Mouse (Mus musculus) kidney, adult 9 months (tissue): Measurements from ENCODE around the gene Cngb1.

Experiments
- DNase-seq: peaks from one replicate; pipeline ENCODE4 v3.0.0; 2022

Gene Cngb1

GRCm38 (mm10) chr8:95323201-95323600 is 16.8 kb upstream of the Cngb1 start:
- no peak for DNase-seq

- DNase-seq: peak; percentile 88
Observed at GRCm38 (mm10) chr8:95320224-95321139, 14.1 kb upstream of the Cngb1 start.

GRCm38 (mm10) chr8:95315350-95315749 is 9.0 kb upstream of the Cngb1 start:
- DNase-seq: peak; percentile 44

- DNase-seq: no peak
Observed at GRCm38 (mm10) chr8:95314707-95315106, 8.3 kb upstream of the Cngb1 start.

GRCm38 (mm10) chr8:95313857-95314256 is 7.5 kb upstream of the Cngb1 start:
- DNase-seq: no peak

- DNase-seq: no peak
Observed at GRCm38 (mm10) chr8:95312836-95313235, 6.5 kb upstream of the Cngb1 start.

- no peak for DNase-seq
Observed at GRCm38 (mm10) chr8:95310342-95310970, 4.1 kb upstream of the Cngb1 start, which contains the start of gene Tepp. Gene Tepp, plus strand, starts transcription at chr8:95310566.

- DNase-seq: no peak
Observed at GRCm38 (mm10) chr8:95305526-95305925, 859 bp downstream of the Cngb1 start.

- peak; percentile 40 for DNase-seq
Observed at GRCm38 (mm10) chr8:95302410-95302809, 4.0 kb downstream of the Cngb1 start.

GRCm38 (mm10) chr8:95293891-95294290 is 12.5 kb downstream of the Cngb1 start:
- peak; percentile 43 for DNase-seq

- peak; percentile 85 for DNase-seq
Observed at GRCm38 (mm10) chr8:95293172-95293571, 13.2 kb downstream of the Cngb1 start.

- DNase-seq: no peak
Observed at GRCm38 (mm10) chr8:95289066-95289650, 17.2 kb downstream of the Cngb1 start.

GRCm38 (mm10) chr8:95281493-95281892 is 24.9 kb downstream of the Cngb1 start:
- no peak for DNase-seq

GRCm38 (mm10) chr8:95272871-95273270 is 33.5 kb downstream of the Cngb1 start:
- no peak for DNase-seq

- no peak for DNase-seq
Observed at GRCm38 (mm10) chr8:95271841-95272240, 34.5 kb downstream of the Cngb1 start.

- DNase-seq: no peak
Observed at GRCm38 (mm10) chr8:95270501-95270900, 35.9 kb downstream of the Cngb1 start.

GRCm38 (mm10) chr8:95262181-95262580 is 44.2 kb downstream of the Cngb1 start:
- no peak for DNase-seq

- DNase-seq: no peak
Observed at GRCm38 (mm10) chr8:95255611-95256010, 50.8 kb downstream of the Cngb1 start.

GRCm38 (mm10) chr8:95254564-95255434 is 51.6 kb downstream of the Cngb1 start:
- DNase-seq: peak; percentile 99

GRCm38 (mm10) chr8:95252056-95252455 is 54.3 kb downstream of the Cngb1 start:
- DNase-seq: no peak

- DNase-seq: peak; percentile 58
Observed at GRCm38 (mm10) chr8:95249847-95250246, 56.5 kb downstream of the Cngb1 start.

GRCm38 (mm10) chr8:95247277-95247676 is 59.1 kb downstream of the Cngb1 start:
- DNase-seq: no peak

GRCm38 (mm10) chr8:95245180-95245579 is 61.2 kb downstream of the Cngb1 start:
- DNase-seq: peak; percentile 70
